Mouse (Mus musculus): Measurements from ENCODE around the gene Olfr54. TPM values are rescaled to one million over a fixed set of nuclear protein-coding genes. Genes with fewer than 3 reads are reported as not detected.

Olfr54 gene
- not detected in 2 replicates for polyA plus RNA-seq (2012; rRNA removed; ENCODE audit: low replicate concordance)

GRCm38 (mm10) chr11:51013936-51014335, at the start of gene Olfr54:
TSS of gene Olfr54 (plus strand) at chr11:51014236.

DNA sequence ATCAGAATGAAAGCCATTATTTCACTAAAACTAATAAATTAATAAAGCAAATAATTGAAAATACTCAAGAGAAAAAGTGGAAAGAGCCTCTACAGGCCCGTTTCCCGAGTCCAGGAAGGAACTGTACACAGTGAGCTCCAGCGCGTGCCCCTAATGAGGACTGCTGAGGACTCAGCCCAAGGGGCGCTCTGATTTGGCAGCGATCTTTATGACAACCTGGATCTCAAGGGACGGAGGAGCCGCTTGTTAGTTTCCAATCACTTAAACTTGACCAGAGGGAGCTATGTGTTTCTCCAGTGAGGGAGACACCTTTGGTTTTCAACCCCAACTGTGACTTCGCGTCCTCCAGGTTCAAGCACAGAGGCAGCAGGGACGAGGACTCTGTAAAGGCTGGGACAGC, 47.8 kb upstream of the Olfr54 start, which contains the start of gene Olfr1378:
Gene Olfr1378 (plus strand): TSS at position 301 of the 400 bp plus-strand sequence.

GRCm38 (mm10) chr11:50981667-50982066, 32.4 kb upstream of the Olfr54 start, which contains the start of gene Olfr1377:
TSS of gene Olfr1377 (plus strand) at chr11:50981967.

GRCm38 (mm10) chr11:51003296-51003695, 10.7 kb upstream of the Olfr54 start, which contains the start of gene Olfr51:
TSS of gene Olfr51 (plus strand) at chr11:51003596.

GRCm38 (mm10) chr11:51047809-51048208, 33.8 kb downstream of the Olfr54 start, which contains the start of gene Olfr1375:
TSS of gene Olfr1375 (plus strand) at chr11:51048109.

DNA sequence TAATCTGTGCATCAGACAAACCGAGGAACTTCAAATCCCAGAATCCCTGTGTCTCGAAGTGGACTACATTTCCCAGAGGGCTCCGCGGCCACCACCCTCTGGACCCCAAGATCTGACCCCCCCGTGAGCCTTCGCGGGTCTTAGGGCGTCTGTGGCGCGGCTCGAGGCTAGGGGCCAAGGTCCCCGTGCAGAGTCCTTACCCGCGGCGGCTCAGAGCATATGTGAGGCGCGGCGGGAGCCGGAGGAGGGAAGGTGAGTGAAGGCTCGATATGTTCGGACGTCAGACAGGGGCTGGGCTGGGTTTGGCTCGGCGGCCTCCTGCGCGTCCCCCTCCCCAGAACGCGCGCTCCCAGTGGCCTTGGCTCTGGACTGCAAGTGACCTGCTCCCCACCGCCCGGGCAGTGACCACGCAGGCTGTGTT, 45.1 kb downstream of the Olfr54 start, which contains the start of gene Zfp354a:
Gene Zfp354a (plus strand): TSS at position 107 of the 421 bp plus-strand sequence.

Other genes with a start within 250 kb of the Olfr54 start
- 0.06 TPM in 2 replicates for gene Zfp354c, start 186.5 kb upstream of the Olfr54 start, polyA plus RNA-seq (2012; rRNA removed; ENCODE audit: low replicate concordance)
- gene Zfp879, start 172.7 kb upstream of the Olfr54 start, polyA plus RNA-seq (2012; rRNA removed; ENCODE audit: low replicate concordance) = 0.04 TPM in 1 of 2 replicates, not detected in the other
- not detected in 2 replicates for gene Grm6, start 163.6 kb upstream of the Olfr54 start, polyA plus RNA-seq (2012; rRNA removed; ENCODE audit: low replicate concordance)
- 0.21 TPM in 1 of 2 replicates, not detected in the other for gene Zfp454, start 126.6 kb upstream of the Olfr54 start, polyA plus RNA-seq (2012; rRNA removed; ENCODE audit: low replicate concordance)
- gene Zfp2, start 98.1 kb upstream of the Olfr54 start, polyA plus RNA-seq (2012; rRNA removed; ENCODE audit: low replicate concordance) = 0.12 and 0.19 TPM in 2 replicates
- not detected in 2 replicates for gene Zfp354b, start 82.6 kb upstream of the Olfr54 start, polyA plus RNA-seq (2012; rRNA removed; ENCODE audit: low replicate concordance)
- not detected in 2 replicates for gene 4933414I15Rik, start 70.5 kb upstream of the Olfr54 start, polyA plus RNA-seq (2012; rRNA removed; ENCODE audit: low replicate concordance)
- gene Prop1, start 60.5 kb upstream of the Olfr54 start, polyA plus RNA-seq (2012; rRNA removed; ENCODE audit: low replicate concordance) = 0.15 TPM in 1 of 2 replicates, not detected in the other
- gene Olfr1378, start 47.7 kb upstream of the Olfr54 start, polyA plus RNA-seq (2012; rRNA removed; ENCODE audit: low replicate concordance) = not detected in 2 replicates
- not detected in 2 replicates for gene Olfr1377, start 32.3 kb upstream of the Olfr54 start, polyA plus RNA-seq (2012; rRNA removed; ENCODE audit: low replicate concordance)
- not detected in 2 replicates for gene Olfr51, start 10.6 kb upstream of the Olfr54 start, polyA plus RNA-seq (2012; rRNA removed; ENCODE audit: low replicate concordance)
- not detected in 2 replicates for gene Olfr1375, start 33.9 kb downstream of the Olfr54 start, polyA plus RNA-seq (2012; rRNA removed; ENCODE audit: low replicate concordance)
- gene Zfp354a, start 45.0 kb downstream of the Olfr54 start, polyA plus RNA-seq (2012; rRNA removed; ENCODE audit: low replicate concordance) = 0.14 and 0.16 TPM in 2 replicates
- gene Gm12569, start 206.2 kb downstream of the Olfr54 start, polyA plus RNA-seq (2012; rRNA removed; ENCODE audit: low replicate concordance) = not detected in 2 replicates
- 3.3 and 3.4 TPM in 2 replicates for gene Clk4, start 247.5 kb downstream of the Olfr54 start, polyA plus RNA-seq (2012; rRNA removed; ENCODE audit: low replicate concordance)
- gene BC049762, start 248.8 kb downstream of the Olfr54 start, polyA plus RNA-seq (2012; rRNA removed; ENCODE audit: low replicate concordance) = 0.41 TPM in 1 of 2 replicates, not detected in the other